Mouse (Mus musculus) CH12.LX (cell line): Measurements from ENCODE around the gene Gcnt1.

ENCODE experiments used
- CHD1 ChIP-seq: IDR thresholded peaks from 2 replicates; pipeline ENCODE4 v1.6.1; 2012; ENCODE audit warnings: low read depth, low read length, improper control_type of control experiment, inconsistent platforms
- CTCF ChIP-seq, 2 experiments: IDR thresholded peaks in 1 of 2; conservative IDR thresholded peaks in 1 of 2; 2 replicates each; pipeline ENCODE4 v1.5.1; 2011 to 2012; ENCODE audit warnings: low read depth in 2 of 2, low read length in 2 of 2, improper control_type of control experiment in 1 of 2, inconsistent platforms in 1 of 2, mild to moderate bottlenecking in 1 of 2, moderate library complexity in 1 of 2
- ETS1 ChIP-seq: conservative IDR thresholded peaks from 2 replicates; pipeline ENCODE4 v1.6.1; 2012; ENCODE audit warnings: low read depth, mild to moderate bottlenecking, inconsistent platforms, low read length, improper control_type of control experiment, moderate library complexity
- KAT2A ChIP-seq: IDR thresholded peaks from 2 replicates; pipeline ENCODE4 v1.6.1; 2012; ENCODE audit warnings: low read length, improper control_type of control experiment, inconsistent platforms; ENCODE audit not compliant: insufficient replicate concordance
- MAZ ChIP-seq: IDR thresholded peaks from 2 replicates; pipeline ENCODE4 v1.6.1; 2012; ENCODE audit warnings: low read depth, mild to moderate bottlenecking, inconsistent platforms, low read length, improper control_type of control experiment, moderate library complexity
- NELFE ChIP-seq: IDR thresholded peaks from 2 replicates; pipeline ENCODE4 v1.6.1; 2011; ENCODE audit warnings: low read depth, low read length, improper control_type of control experiment
- NRF1 ChIP-seq: IDR thresholded peaks from 2 replicates; pipeline ENCODE4 v1.6.1; 2014; ENCODE audit warnings: low read depth, mild to moderate bottlenecking, inconsistent platforms, low read length, improper control_type of control experiment, moderate library complexity
- POLR2A ChIP-seq: IDR thresholded peaks from 2 replicates; pipeline ENCODE4 v1.6.1; 2011; ENCODE audit warnings: low read depth, mild to moderate bottlenecking, improper control_type of control experiment, low read length

- TF ChIP-seq NRF1, result no peak
- no peak for TF ChIP-seq CHD1
- TF ChIP-seq KAT2A, result no peak
- no peak for TF ChIP-seq CTCF (conservative IDR thresholded peaks at IDR 0.05 in 1 of 2, IDR thresholded peaks at IDR 0.05 in 1 of 2; ENCODE audit: low read depth in 2 of 2, low read length in 2 of 2)
- TF ChIP-seq ETS1, result no peak
- no peak for TF ChIP-seq NELFE
- no peak for TF ChIP-seq MAZ
- no peak for TF ChIP-seq POLR2A
These were observed 58.2 kb downstream of the Gcnt1 start for GRCm38 (mm10) chr19:17314451-17314850.
